Mouse (Mus musculus): Measurements from ENCODE around the gene Fpr-rs7. TPM values are rescaled to one million over a fixed set of nuclear protein-coding genes. Genes with fewer than 3 reads are reported as not detected.

Gene Fpr-rs7
- polyA plus RNA-seq (2014; fragmentation: Illumina TruSeq; extraction: RNeasy Lipid Tissue Mini Kit (QIAGEN cat#74804); ENCODE audit: low read depth, low replicate concordance), result not detected

DNA sequence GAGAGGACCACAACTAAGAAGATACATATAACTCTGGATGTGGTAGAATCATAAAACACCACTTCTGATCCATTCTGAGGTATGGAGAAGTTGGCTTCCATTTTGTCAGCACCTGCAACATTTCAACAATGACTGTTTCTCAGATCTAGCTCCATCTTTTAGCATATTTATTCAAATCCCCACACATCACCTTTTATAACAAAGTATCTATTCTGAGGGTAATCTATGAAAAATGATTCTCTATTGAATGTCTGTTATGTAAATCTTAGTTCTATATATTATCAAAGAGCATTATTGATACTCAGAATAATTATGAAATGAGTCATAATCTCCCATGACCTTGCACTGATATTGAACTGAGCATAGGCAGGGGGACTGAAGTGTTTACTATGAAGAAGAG is at the start of gene Fpr-rs7:
Gene Fpr-rs7 (minus strand): TSS at position 101 of the 400 bp plus-strand sequence.

Other genes starting within 250 kb of the Fpr-rs7 start
- not detected for gene Vmn2r104, start 65.9 kb downstream of the Fpr-rs7 start, polyA plus RNA-seq (2014; fragmentation: Illumina TruSeq; extraction: RNeasy Lipid Tissue Mini Kit (QIAGEN cat#74804); ENCODE audit: low read depth, low replicate concordance)
- gene Fpr-rs6, start 68.9 kb upstream of the Fpr-rs7 start, polyA plus RNA-seq (2014; fragmentation: Illumina TruSeq; extraction: RNeasy Lipid Tissue Mini Kit (QIAGEN cat#74804); ENCODE audit: low read depth, low replicate concordance), result not detected
- gene Vmn2r105, start 120.8 kb upstream of the Fpr-rs7 start, polyA plus RNA-seq (2014; fragmentation: Illumina TruSeq; extraction: RNeasy Lipid Tissue Mini Kit (QIAGEN cat#74804); ENCODE audit: low read depth, low replicate concordance), result not detected
- not detected for gene Vmn2r106, start 171.3 kb upstream of the Fpr-rs7 start, polyA plus RNA-seq (2014; fragmentation: Illumina TruSeq; extraction: RNeasy Lipid Tissue Mini Kit (QIAGEN cat#74804); ENCODE audit: low read depth, low replicate concordance)
- not detected for gene Vmn2r107, start 231.0 kb upstream of the Fpr-rs7 start, polyA plus RNA-seq (2014; fragmentation: Illumina TruSeq; extraction: RNeasy Lipid Tissue Mini Kit (QIAGEN cat#74804); ENCODE audit: low read depth, low replicate concordance)